ENCODE assay signal across 15 mouse cellular contexts in genomic region chr11:105259733-105260132, GRCm38 (mm10). TPM values are rescaled to one million over a fixed set of nuclear protein-coding genes. Genes with fewer than 3 reads are reported as not detected.
"Had no signal": no experiment of that assay in that cellular context is flagged by ENCODE, and none has a peak within 500 bp of the region (broad histone marks: within the 10 kb centered on the region; RNA-seq: fewer than 3 reads in every experiment).

No protein-coding gene starts in this region.

- ATAC-seq: intestine, postnatal 0 days; midbrain, embryonic 16.5 days had no signal

- H3K4me2 ChIP-seq: limb, embryonic 13.5 days; midbrain, embryonic 12.5 days; neural tube, embryonic 13.5 days had no signal

- DNase-seq: kidney, adult 8-10 months; left cerebral cortex, postnatal 4 days; lung, adult 18-20 months; retina, postnatal 1 day; right cerebral cortex, postnatal 4 days; spleen, adult 18-20 months; thymus, adult 18-20 months; thymus, postnatal 14 days had no signal

- H3K9me3 ChIP-seq: limb, embryonic 13.5 days; midbrain, embryonic 12.5 days; neural tube, embryonic 13.5 days had no signal

- H3K4me3 ChIP-seq: limb, embryonic 13.5 days; midbrain, embryonic 12.5 days; neural tube, embryonic 13.5 days had no signal

- H3K27ac ChIP-seq: limb, embryonic 13.5 days; liver, embryonic 14.5 days; midbrain, embryonic 12.5 days had no signal

- H3K27me3 ChIP-seq: limb, embryonic 13.5 days; midbrain, embryonic 12.5 days; neural tube, embryonic 13.5 days had no signal

- H3K9ac ChIP-seq: limb, embryonic 13.5 days; liver, embryonic 14.5 days; midbrain, embryonic 12.5 days; neural tube, embryonic 13.5 days had no signal

RNA-seq across cellular contexts. Expression of gene Mrc2, which starts 32.7 kb away (rescaled TPM):
- total RNA-seq: megakaryocyte-erythroid progenitor cell, adult 5-6 weeks had no signal
